Mouse (Mus musculus) heart, adult 2 months (tissue): ENCODE measurements at regions not wholly inside any gene's neighbourhood (a gene's known extent, or its start where the extent isn't known, plus 50 kb on each side); places are given as distances from the start of the nearest gene placed in this dataset.

ENCODE experiments used
- CTCF ChIP-seq: fragments of 200-600 bp; IDR thresholded peaks from 2 replicates; pipeline ENCODE4 v1.8.1; 2022; ENCODE audit warnings: antibody characterized with exemption, mild to moderate bottlenecking, moderate library complexity
- EP300 ChIP-seq: fragments of 200-500 bp; IDR thresholded peaks from 2 replicates; pipeline ENCODE4 v1.6.1; 2011; ENCODE audit warnings: low read depth, low read length, control low read depth; ENCODE audit not compliant: insufficient read depth
- POLR2A ChIP-seq: fragments of 200-500 bp; IDR thresholded peaks from 2 replicates; pipeline ENCODE4 v1.6.1; 2011; ENCODE audit warnings: mild to moderate bottlenecking, low read depth, low read length, control low read depth; ENCODE audit not compliant: insufficient read depth

DNA sequence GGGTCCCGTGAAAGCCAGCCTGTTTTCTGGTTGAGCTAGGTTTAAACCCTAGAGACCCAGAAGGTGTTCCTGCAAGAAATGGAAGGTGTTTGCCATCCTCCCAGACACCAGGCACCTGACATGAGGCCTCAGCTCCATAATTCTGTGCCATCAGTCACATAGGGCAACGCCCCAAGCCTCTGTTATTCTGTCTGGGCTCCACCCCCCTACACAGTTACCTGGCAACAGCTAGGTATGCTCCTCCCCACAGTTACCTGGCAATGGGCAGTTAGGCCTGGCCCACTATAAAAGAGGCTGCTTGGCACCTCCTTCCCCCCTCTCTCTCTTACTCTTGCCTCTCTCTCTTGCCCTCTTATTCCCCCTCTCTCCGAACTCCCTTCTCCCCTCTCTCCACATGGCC is 75.5 kb upstream of the Lclat1 start:
- no peak for TF ChIP-seq CTCF
- no peak for TF ChIP-seq POLR2A
- no peak for TF ChIP-seq EP300
